Mouse (Mus musculus) adrenal gland, adult 2 months (tissue): ENCODE data around the gene Tsga10. TPM values are rescaled to one million over a fixed set of nuclear protein-coding genes. Genes with fewer than 3 reads are reported as not detected.
"Not testable (repeated sequence)": the region's sequence is repeated elsewhere in the genome, so short reads cannot be mapped to it uniquely, and the experiment has no call there.

ENCODE experiments used
- DNase-seq: peaks from one replicate; pipeline ENCODE4 v3.0.0; 2021
- polyA plus RNA-seq: library from polyadenylated mRNA; depleted of rRNA; stranded (reverse); fragments of >200 nt; gene quantifications from 2 replicates; pipeline ENCODE4 v1.2.3, GENCODE M21; 2012; rRNA removed
- total RNA-seq, 2 experiments: library from RNA; stranded (reverse); gene quantifications; 2 replicates each; pipeline ENCODE4 v1.2.3; 2021

The Tsga10 gene
- total and polyA plus RNA-seq, 3 experiments: 0.15 to 5.8 (median 5.4) TPM

DNA sequence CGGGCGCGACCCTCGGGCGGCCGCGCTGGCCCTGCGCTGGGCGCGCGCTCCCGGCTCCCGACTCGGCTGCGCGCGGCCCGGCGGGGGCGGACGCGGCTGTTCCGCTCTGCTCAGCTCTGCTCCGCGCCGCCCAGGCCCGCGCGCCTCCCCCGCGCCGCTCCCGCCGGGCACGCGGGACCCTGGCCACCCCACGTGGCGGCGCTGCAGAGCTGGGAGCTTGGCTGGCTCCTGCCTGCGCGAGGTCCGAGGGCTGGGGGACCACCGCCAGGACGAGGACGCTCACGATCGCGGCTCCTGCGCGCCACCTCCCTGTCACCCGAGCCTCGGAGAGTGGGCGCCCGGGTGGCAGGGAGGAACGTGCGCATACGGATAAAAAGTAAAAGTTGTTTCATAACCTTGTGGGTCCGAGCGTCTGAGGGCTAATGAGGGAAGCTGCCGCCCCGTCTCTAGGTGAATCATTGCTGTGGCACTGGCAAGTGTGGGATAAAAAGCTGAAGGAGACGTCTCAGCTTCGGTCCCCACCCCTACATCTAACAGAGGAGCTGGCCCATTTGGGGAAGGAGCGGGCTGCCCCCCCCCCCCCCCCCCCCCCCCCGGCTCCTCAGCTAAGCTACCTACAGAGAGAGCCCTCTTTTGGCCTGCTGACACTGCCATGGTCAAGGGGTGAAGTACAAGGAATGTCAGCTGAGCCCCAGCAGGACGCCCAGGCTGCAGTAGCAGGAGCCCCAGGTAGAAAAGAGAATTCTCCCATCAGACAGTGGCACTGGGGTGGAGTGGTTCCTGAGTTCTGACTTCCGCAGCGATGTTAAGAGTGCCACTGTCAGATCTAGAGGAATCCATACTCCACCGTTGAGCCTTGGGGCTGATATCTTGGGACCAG, 146.2 kb downstream of the Tsga10 start, which contains the start of gene 2010300C02Rik:
Gene 2010300C02Rik (minus strand): TSS at position 325 of the 880 bp plus-strand sequence.
- peak; percentile 74 for DNase-seq

DNA sequence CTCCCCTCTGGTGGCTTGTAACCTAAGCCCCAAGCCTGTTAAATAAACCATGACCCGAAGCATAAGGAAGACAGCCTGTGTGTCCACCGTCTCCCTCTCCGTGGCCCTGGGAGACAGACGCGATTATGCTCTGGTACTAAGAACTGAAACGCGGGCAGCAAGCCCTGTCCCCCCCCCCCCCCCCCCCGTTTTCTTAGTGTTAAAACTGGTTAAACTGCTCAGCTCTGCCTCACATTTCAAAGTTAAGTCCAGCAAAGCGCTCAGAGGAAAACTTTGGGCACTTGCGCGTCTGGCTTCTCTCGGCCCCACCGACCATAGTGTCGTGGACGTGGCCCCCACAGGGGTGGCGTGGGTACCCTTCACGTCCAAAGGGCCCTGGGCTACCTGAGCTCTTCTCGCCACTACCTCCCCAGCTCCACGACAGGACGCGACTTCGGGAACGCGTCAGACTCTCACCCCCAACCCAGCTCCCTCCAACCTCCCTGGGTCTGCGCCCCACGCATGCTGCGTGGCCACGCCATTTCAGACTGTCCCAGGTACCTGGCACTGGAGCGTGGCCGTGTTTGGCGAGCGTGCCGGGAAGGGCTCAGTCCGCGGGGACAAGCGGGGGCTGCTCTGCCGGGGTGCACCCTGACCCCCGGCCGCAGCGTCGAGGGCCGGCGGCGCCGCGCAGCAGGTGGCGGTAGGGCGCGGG, 147.1 kb downstream of the Tsga10 start:
- DNase-seq: peak; percentile 24

DNA sequence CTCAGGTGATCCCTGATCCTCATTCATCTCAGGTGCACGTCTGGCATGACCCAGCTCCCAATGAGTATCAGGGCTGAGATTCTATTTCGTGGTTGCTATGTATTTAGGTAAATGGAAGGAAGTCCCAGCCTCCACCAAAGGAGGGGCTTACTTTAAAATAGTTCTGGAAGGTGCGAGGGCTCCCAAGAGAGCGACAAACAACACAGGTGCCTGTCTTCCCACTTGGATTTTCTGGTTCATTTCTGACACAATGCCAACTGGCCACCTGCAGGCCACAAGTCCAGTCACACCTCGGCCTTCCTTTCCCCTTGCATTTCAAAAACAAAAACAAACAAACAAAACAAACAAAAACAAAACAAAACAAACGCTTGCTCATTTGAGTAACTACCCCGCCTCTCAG, 147.7 kb downstream of the Tsga10 start:
- no peak for DNase-seq

DNA sequence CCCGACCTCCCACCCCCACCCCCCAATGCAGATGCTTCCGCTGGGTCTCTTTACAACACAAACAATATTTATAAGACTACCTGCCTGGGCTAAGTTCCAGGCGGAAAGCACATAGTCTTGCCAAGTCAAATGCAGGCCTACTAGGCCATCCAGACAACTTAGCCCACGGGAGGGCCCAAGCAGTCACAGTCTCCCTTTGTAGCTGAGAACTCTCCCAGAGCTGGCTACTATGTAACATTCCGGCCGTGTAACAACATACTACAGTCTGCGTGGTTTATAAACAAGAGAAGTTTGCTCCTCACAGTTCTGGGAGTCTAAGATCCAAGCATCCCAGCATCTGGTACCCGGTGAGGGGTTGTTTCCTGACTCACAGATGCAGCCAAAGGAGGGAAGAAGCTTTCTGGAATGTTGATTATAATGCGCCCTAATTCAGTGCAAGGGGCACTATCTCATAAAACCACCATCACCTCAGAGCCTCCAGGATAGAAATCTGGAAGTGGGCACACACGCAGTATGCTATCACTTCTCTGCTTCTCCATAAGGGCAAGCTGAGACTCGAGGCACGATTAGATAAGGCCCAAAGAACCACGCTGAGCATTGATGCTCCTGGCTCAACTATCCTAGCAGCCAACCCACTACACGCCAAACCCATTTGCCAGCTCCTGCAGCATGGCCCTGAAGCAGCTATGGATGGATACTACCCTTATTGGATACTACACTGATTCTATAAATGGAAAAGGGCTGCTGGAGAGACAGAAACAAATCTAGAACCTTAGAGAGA, 148.6 kb downstream of the Tsga10 start:
- DNase-seq: no peak

DNA sequence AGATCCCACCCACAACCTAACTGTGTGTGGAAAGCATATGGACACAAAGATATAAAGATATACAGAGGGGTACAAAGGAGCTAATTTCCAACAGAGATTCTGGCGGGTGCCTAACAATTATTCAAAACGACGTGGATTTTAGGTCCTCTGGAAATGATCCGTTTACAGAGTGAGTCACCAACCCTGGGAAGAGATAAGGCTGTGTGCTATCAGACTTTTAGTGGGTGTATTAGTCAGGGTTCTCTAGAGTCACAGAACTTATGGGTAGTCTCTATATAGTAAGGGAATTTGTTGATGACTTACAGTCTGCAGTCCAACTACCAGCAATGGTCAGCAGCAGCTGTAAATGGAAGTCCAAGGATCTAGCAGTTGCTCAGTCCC, 153.9 kb downstream of the Tsga10 start:
- DNase-seq: not testable (repeated sequence)

- DNase-seq: no peak
Observed at GRCm38 (mm10) chr1:37711596-37712356, 154.5 kb downstream of the Tsga10 start.

GRCm38 (mm10) chr1:37711082-37711481, 155.1 kb downstream of the Tsga10 start:
- DNase-seq: no peak

GRCm38 (mm10) chr1:37709736-37710135, 156.5 kb downstream of the Tsga10 start:
- no peak for DNase-seq

GRCm38 (mm10) chr1:37708270-37708955, 157.8 kb downstream of the Tsga10 start:
- no peak for DNase-seq

Other genes with a start within 250 kb of the Tsga10 start
- 1 to 10 TPM; 1.7 to 2.3 TPM for gene 2010300C02Rik, start 146.3 kb downstream of the Tsga10 start, total RNA-seq
- 1.6 and 2.5 TPM in 2 replicates for gene 2010300C02Rik, start 146.3 kb downstream of the Tsga10 start, polyA plus RNA-seq
- 10 to 100 TPM; 13.4 to 22.6 TPM for gene Lipt1, start 5.3 kb upstream of the Tsga10 start, total RNA-seq
- 1.3 TPM in 2 replicates for gene Lipt1, start 5.3 kb upstream of the Tsga10 start, polyA plus RNA-seq
- gene Mitd1, start 24.0 kb upstream of the Tsga10 start, total RNA-seq: 1 to 10 TPM; 8.4 to 9.8 TPM
- 1.1 and 2.0 TPM in 2 replicates for gene Mitd1, start 24.0 kb upstream of the Tsga10 start, polyA plus RNA-seq
- 100 to 1,000 TPM; 215 to 228 TPM for gene Mrpl30, start 24.0 kb upstream of the Tsga10 start, total RNA-seq
- 46.2 and 56.0 TPM in 2 replicates for gene Mrpl30, start 24.0 kb upstream of the Tsga10 start, polyA plus RNA-seq
- not detected for gene Lyg2, start 50.1 kb upstream of the Tsga10 start, total RNA-seq
- not detected in 2 replicates for gene Lyg2, start 50.1 kb upstream of the Tsga10 start, polyA plus RNA-seq
- gene Lyg1, start 91.3 kb upstream of the Tsga10 start, total RNA-seq: not detected
- not detected in 2 replicates for gene Lyg1, start 91.3 kb upstream of the Tsga10 start, polyA plus RNA-seq
- gene Txndc9, start 131.5 kb upstream of the Tsga10 start, total RNA-seq: 10 to 100 TPM; 67.1 to 84.1 TPM
- gene Txndc9, start 131.5 kb upstream of the Tsga10 start, polyA plus RNA-seq: 2.3 and 2.8 TPM in 2 replicates
- gene Eif5b, start 131.6 kb upstream of the Tsga10 start, total RNA-seq: 10 to 100 TPM; 43.0 to 48.3 TPM
- gene Eif5b, start 131.6 kb upstream of the Tsga10 start, polyA plus RNA-seq: 1.1 and 1.5 TPM in 2 replicates